ENCODE assay signal across 11 mouse cellular contexts in genomic region chr9:63632924-63633323, GRCm38 (mm10).
DNase-seq lines count a peak whose midpoint lies in the region.
"Had no signal": no experiment of that assay in that cellular context is flagged by ENCODE, and none has a peak within 500 bp of the region (broad histone marks: within the 10 kb centered on the region; RNA-seq: fewer than 3 reads in every experiment).

No protein-coding gene starts in this region.

- DNase-seq in frontal cortex, postnatal 36 days (ENCODE audit: low spot score in 2 of 2): peak; percentile 67 to 82
- no peak for DNase-seq in frontal cortex, postnatal 25 days (ENCODE audit: low spot score in 2 of 2)
- peak; percentile 66 for DNase-seq in right cerebral cortex, postnatal 25 days
- no peak for DNase-seq in right cerebral cortex, postnatal 14 days
- DNase-seq in lung, postnatal 25 days (ENCODE audit: low spot score): peak; percentile 46
- DNase-seq in urinary bladder, postnatal 36 days (ENCODE audit: low spot score in 2 of 2): no peak
- DNase-seq in cerebellum, adult 8-10 months: no peak
- DNase-seq in testis, postnatal 14 days (ENCODE audit: low spot score): no peak
- DNase-seq: adrenal gland, postnatal 14 days; cerebellum, postnatal 10 days; kidney, adult 11 months had no signal

Comparison
In these comparisons a context has a peak if more than half of its experiments do, and no peak if none do; other contexts are left out.
1. DNase-seq: peak in frontal cortex, postnatal 36 days (2 of 2), right cerebral cortex, postnatal 25 days (single experiment) and lung, postnatal 25 days (single experiment); none in frontal cortex, postnatal 25 days (0 of 2), right cerebral cortex, postnatal 14 days (single experiment), urinary bladder, postnatal 36 days (0 of 2), cerebellum, adult 8-10 months (single experiment) and testis, postnatal 14 days (single experiment).